Mouse (Mus musculus) myocyte (in vitro differentiated cells): ENCODE results near the gene Nelfa. TPM values are rescaled to one million over a fixed set of nuclear protein-coding genes. Genes with fewer than 3 reads are reported as not detected.

ENCODE experiments used
- H3K27me3 ChIP-seq: one replicate; pipeline ENCODE4 v1.6.1; 2011; ENCODE audit not compliant: control insufficient read depth, insufficient read depth, insufficient read length
- H3K36me3 ChIP-seq: one replicate; pipeline ENCODE4 v1.6.1; 2011; ENCODE audit not compliant: control insufficient read depth, insufficient read depth
- H3K4me2 ChIP-seq: one replicate; pipeline ENCODE4 v1.6.1; 2011; ENCODE audit warnings: low read depth, control low read depth
- H3K4me3 ChIP-seq: one replicate; pipeline ENCODE4 v1.5.1; 2011; ENCODE audit warnings: mild to moderate bottlenecking, control low read depth, moderate library complexity
- H3K79me2 ChIP-seq: one replicate; pipeline ENCODE4 v1.6.1; 2011; ENCODE audit not compliant: control insufficient read depth, insufficient read depth
- H3ac ChIP-seq: one replicate; pipeline ENCODE4 v1.6.1; 2011; ENCODE audit not compliant: control insufficient read depth, insufficient read length
- CEBPB ChIP-seq: IDR thresholded peaks from 2 replicates; pipeline ENCODE4 v1.6.1; 2011; ENCODE audit warnings: mild to moderate bottlenecking, moderate library complexity; ENCODE audit not compliant: poor library complexity, insufficient read depth, severe bottlenecking
- E2F4 ChIP-seq: IDR thresholded peaks from one replicate; pipeline ENCODE4 v1.6.1; 2011; ENCODE audit warnings: mild to moderate bottlenecking, control low read depth, moderate library complexity; ENCODE audit not compliant: insufficient read depth
- MAX ChIP-seq: IDR thresholded peaks from one replicate; pipeline ENCODE4 v1.6.1; 2011; ENCODE audit warnings: low read depth, mild to moderate bottlenecking, control low read depth
- MYOD1 ChIP-seq, 3 experiments: IDR thresholded peaks; one replicate each; pipeline ENCODE4 v1.6.1; 2011; ENCODE audit warnings: control low read depth in 2 of 3, low read depth in 2 of 3, mild to moderate bottlenecking in 2 of 3, moderate library complexity in 1 of 3; ENCODE audit not compliant: insufficient read length in 2 of 3, control insufficient read depth in 1 of 3
- MYOG ChIP-seq, 3 experiments: IDR thresholded peaks; one replicate each; pipeline ENCODE4 v1.6.1; 2011; ENCODE audit warnings: control low read depth in 2 of 3, low read depth in 2 of 3, mild to moderate bottlenecking in 2 of 3; ENCODE audit not compliant: insufficient read length in 2 of 3, control insufficient read depth in 1 of 3, insufficient read depth in 1 of 3
- POLR2A ChIP-seq: IDR thresholded peaks from one replicate; pipeline ENCODE4 v1.6.1; 2011; ENCODE audit warnings: low read depth, mild to moderate bottlenecking, control low read depth, moderate library complexity; ENCODE audit not compliant: insufficient read length
- POLR2AphosphoS2 ChIP-seq: IDR thresholded peaks from one replicate; pipeline ENCODE4 v1.6.1; 2011; ENCODE audit warnings: low read depth, control low read depth; ENCODE audit not compliant: insufficient read length
- REST ChIP-seq: IDR thresholded peaks from one replicate; pipeline ENCODE4 v1.6.1; 2011; ENCODE audit warnings: mild to moderate bottlenecking, control low read depth, moderate library complexity; ENCODE audit not compliant: insufficient read depth, insufficient read length
- SRF ChIP-seq: IDR thresholded peaks from one replicate; pipeline ENCODE4 v1.6.1; 2011; ENCODE audit warnings: low read depth; ENCODE audit not compliant: control insufficient read depth, insufficient read length
- TCF12 ChIP-seq: IDR thresholded peaks from one replicate; pipeline ENCODE4 v1.6.1; 2011; ENCODE audit warnings: mild to moderate bottlenecking, control low read depth; ENCODE audit not compliant: poor library complexity, insufficient read depth, severe bottlenecking
- TCF3 ChIP-seq: IDR thresholded peaks from one replicate; pipeline ENCODE4 v1.6.1; 2011; ENCODE audit warnings: low read depth, control low read depth; ENCODE audit not compliant: insufficient read length
- USF1 ChIP-seq: IDR thresholded peaks from one replicate; pipeline ENCODE4 v1.6.1; 2011; ENCODE audit warnings: low read depth, mild to moderate bottlenecking, control low read depth, moderate library complexity
- polyA plus RNA-seq: library from polyadenylated mRNA; unstranded; fragments of >200 nt; fragmentation: generic; extraction: Trizol; gene quantifications from one replicate; pipeline ENCODE4 v1.2.1, GENCODE M21; 2012; ENCODE audit warnings: missing spikeins

The Nelfa gene
- polyA plus RNA-seq, 1 experiment, result 17.1 TPM

- Histone ChIP-seq H3K4me2 (no peak overlapping the region), H3K36me3 (peaks cover 23% of the 10 kb centered on the region), H3K79me2 (no peaks in the 10 kb centered on the region), H3K4me3 (no peak overlapping the region), H3K27me3 (no peaks in the 10 kb centered on the region), H3ac (no peak overlapping the region)
- TF ChIP-seq TCF3 (no peak), SRF (no peak), CEBPB (no peak), POLR2AphosphoS2 (no peak), POLR2A (no peak), TCF12 (no peak), MYOD1 (IDR thresholded peaks at IDR 0.05; ENCODE audit: control insufficient read depth in 1 of 3, insufficient read length in 2 of 3, low read depth in 2 of 3) (no peak), E2F4 (no peak), REST (no peak), MYOG (IDR thresholded peaks at IDR 0.05; ENCODE audit: control insufficient read depth in 1 of 3, insufficient read depth in 1 of 3, insufficient read length in 2 of 3, low read depth in 2 of 3) (no peak), MAX (no peak), USF1 (no peak)
These were observed 33.0 kb downstream of the Nelfa start for GRCm38 (mm10) chr5:33903176-33903575.

- Histone ChIP-seq H3K79me2 (no peaks in the 10 kb centered on the region), H3ac (no peak overlapping the region), H3K4me3 (no peak overlapping the region), H3K27me3 (no peaks in the 10 kb centered on the region), H3K4me2 (no peak overlapping the region), H3K36me3 (peaks cover 23% of the 10 kb centered on the region)
- TF ChIP-seq TCF3 (no peak), SRF (no peak), USF1 (no peak), TCF12 (no peak), MYOG (IDR thresholded peaks at IDR 0.05; ENCODE audit: control insufficient read depth in 1 of 3, insufficient read depth in 1 of 3, insufficient read length in 2 of 3, low read depth in 2 of 3) (no peak), MAX (no peak), E2F4 (no peak), POLR2A (no peak), POLR2AphosphoS2 (no peak)
These were observed 33.5 kb downstream of the Nelfa start for GRCm38 (mm10) chr5:33902696-33903095.

- no peaks in the 10 kb centered on the region for H3K27me3 ChIP-seq
- TF ChIP-seq SRF (no peak), TCF12 (no peak), POLR2AphosphoS2 (no peak), CEBPB (no peak), POLR2A (no peak), MAX (no peak), E2F4 (no peak), MYOG (IDR thresholded peaks at IDR 0.05; ENCODE audit: control insufficient read depth in 1 of 3, insufficient read depth in 1 of 3, insufficient read length in 2 of 3, low read depth in 2 of 3) (no peak), REST (no peak), TCF3 (no peak), USF1 (no peak), MYOD1 (IDR thresholded peaks at IDR 0.05; ENCODE audit: control insufficient read depth in 1 of 3, insufficient read length in 2 of 3, low read depth in 2 of 3) (no peak)
- H3ac ChIP-seq, result no peak overlapping the region
- no peak overlapping the region for H3K4me2 ChIP-seq
- H3K79me2 ChIP-seq, result no peaks in the 10 kb centered on the region
- H3K36me3 ChIP-seq, result peaks cover 30% of the 10 kb centered on the region
- no peak overlapping the region for H3K4me3 ChIP-seq
These were observed 34.9 kb downstream of the Nelfa start for GRCm38 (mm10) chr5:33901278-33901677.

GRCm38 (mm10) chr5:33900701-33901263 is 35.4 kb downstream of the Nelfa start:
- Histone ChIP-seq H3K27me3 (no peaks in the 10 kb centered on the region), H3K36me3 (peaks cover 34% of the 10 kb centered on the region), H3K4me3 (no peak overlapping the region), H3K4me2 (no peak overlapping the region), H3K79me2 (no peaks in the 10 kb centered on the region), H3ac (no peak overlapping the region)
- TF ChIP-seq MYOG (IDR thresholded peaks at IDR 0.05; ENCODE audit: control insufficient read depth in 1 of 3, insufficient read depth in 1 of 3, insufficient read length in 2 of 3, low read depth in 2 of 3) (no peak), MAX (no peak), TCF3 (no peak), POLR2AphosphoS2 (peak; percentile 34), POLR2A (peak; percentile 21), SRF (no peak)

GRCm38 (mm10) chr5:33900101-33900500 is 36.1 kb downstream of the Nelfa start:
- Histone ChIP-seq H3K36me3 (peaks cover 39% of the 10 kb centered on the region), H3K4me2 (no peak overlapping the region), H3K79me2 (no peaks in the 10 kb centered on the region), H3K27me3 (no peaks in the 10 kb centered on the region), H3K4me3 (no peak overlapping the region), H3ac (no peak overlapping the region)
- TF ChIP-seq POLR2AphosphoS2, result peak; percentile 24
- TF ChIP-seq TCF12, result no peak
